Mouse (Mus musculus) fibroblast of lung, adult 2 months (primary cell): Measurements from ENCODE around the gene E030018B13Rik.

Source experiments
- DNase-seq: peaks from one replicate; pipeline ENCODE4 v3.0.0-alpha.2; 2011; ENCODE audit warnings: low read depth

The E030018B13Rik gene

GRCm38 (mm10) chr7:63917693-63918092 lies 1.0 kb downstream of the E030018B13Rik start:
- no peak for DNase-seq

GRCm38 (mm10) chr7:63918771-63919768 lies 2.4 kb downstream of the E030018B13Rik start:
- DNase-seq, result no peak

DNA sequence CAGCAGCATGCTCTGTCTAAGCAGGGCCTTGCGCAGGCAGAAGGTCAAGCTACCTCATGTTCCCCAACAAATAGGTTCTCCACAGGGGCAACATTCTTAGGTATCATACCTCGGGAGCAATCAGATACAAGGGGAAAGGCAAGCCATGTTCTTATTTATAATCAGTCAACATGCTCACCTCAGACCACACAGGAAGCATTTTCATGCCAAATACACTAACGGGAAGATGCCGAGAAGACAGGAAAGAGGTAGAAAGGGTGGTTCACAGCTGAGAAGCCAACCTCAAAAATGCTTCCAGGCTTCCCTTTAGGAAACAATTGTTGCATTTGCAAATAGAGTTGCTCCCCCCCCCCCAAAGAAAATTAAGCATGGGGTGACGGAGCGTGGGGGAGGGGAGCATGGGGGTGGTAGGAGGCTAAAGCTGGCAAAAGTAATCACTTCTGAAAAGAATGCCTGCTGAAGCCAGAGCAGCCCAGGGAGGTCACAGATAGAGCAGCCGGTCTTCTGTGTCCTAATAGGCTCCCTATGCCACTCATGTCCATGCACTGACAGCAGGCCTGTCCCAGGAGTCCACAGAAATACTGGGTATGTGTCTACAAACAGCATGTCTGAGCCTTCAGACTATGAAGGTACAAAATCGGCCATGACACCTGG lies 5.4 kb downstream of the E030018B13Rik start:
- DNase-seq, result no peak

DNA sequence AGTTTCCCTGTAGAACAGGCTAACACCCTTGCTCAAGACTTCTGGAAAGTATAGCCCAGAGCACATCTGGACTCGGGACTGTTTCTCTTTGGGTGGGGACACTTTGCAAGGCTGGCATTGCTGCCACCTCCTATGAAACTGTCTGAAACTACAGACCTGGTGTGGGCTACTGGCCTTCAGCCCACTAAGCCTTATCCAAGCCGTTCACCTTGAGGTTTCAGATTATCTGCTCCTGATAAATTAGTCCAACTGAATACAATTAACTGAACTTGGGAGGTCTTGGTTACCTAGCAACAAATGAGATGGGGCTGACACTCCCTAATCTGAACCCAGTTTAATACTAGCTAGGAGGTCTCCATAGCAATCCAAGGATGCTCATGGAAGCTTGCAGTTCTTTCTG lies 5.9 kb downstream of the E030018B13Rik start:
- no peak for DNase-seq

DNA sequence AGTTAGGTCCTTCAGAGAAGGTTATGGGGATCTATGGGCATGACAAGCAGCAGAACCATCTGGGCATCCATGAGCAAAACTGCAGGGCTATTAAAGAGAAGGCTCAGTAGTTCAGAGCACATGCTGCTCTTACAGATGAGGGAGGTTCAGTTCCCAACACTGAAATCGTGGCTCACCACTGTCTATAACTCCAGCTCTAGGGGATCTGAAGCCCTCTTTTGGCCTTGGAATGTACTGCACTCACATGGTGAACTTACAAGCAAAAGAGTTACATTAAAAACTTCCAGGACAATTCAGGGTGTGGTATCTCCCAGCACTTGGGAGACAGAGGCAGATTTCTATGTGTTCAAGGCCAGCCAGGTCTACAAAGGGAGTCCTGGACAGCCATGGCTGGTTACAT lies 6.3 kb downstream of the E030018B13Rik start:
- DNase-seq, result no peak

DNA sequence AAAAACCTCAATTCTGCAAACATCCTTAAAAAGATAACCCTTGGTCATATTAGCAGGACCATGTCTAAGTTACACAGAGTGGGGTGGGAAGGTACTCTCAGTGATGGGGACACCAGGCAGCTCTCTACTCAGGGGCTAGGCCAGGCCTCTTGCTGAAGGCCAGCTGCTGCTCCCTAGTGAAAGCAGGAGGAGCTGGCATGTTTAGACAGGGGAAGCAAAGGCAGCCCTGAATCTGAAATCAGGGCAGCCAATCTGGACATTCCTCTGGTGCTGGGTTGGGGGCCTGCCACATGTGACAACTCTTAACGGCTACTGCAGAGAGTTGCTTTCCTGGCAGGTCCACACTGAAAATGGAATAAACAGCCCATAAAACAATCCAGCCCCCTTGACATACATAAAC lies 7.5 kb downstream of the E030018B13Rik start:
- no peak for DNase-seq

DNA sequence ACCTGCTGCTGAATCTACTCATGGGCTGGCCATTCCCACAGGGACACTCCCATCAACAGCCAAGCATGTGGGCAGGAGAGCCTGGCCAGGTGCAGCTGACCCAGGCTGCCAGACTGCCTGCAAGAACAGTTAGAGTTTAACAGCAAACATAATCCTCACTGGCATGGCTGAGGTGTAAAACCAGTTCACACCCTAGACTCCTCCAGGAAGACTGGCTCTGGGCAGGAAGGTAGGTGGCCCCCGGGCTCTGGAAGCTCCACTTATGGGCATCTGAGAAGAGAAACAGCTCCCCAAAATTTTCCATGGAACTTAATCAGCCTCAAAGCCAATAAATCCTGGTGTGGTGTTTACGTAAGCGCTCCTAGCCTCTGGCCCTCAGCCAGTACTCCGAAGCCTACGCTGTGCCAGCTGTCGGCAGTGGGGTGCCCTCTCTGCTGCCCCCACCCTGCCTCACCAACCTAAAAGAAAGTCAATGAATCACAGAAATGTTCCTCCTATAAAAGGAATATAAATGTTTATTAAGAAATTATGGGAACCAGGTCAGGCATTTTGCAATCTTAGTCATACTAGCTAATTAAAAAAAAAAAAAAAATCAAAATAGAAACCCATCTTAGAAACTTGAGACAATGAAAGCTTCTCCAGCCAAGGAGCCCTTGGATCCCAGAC lies 8.2 kb downstream of the E030018B13Rik start:
- DNase-seq, result peak; percentile 87

DNA sequence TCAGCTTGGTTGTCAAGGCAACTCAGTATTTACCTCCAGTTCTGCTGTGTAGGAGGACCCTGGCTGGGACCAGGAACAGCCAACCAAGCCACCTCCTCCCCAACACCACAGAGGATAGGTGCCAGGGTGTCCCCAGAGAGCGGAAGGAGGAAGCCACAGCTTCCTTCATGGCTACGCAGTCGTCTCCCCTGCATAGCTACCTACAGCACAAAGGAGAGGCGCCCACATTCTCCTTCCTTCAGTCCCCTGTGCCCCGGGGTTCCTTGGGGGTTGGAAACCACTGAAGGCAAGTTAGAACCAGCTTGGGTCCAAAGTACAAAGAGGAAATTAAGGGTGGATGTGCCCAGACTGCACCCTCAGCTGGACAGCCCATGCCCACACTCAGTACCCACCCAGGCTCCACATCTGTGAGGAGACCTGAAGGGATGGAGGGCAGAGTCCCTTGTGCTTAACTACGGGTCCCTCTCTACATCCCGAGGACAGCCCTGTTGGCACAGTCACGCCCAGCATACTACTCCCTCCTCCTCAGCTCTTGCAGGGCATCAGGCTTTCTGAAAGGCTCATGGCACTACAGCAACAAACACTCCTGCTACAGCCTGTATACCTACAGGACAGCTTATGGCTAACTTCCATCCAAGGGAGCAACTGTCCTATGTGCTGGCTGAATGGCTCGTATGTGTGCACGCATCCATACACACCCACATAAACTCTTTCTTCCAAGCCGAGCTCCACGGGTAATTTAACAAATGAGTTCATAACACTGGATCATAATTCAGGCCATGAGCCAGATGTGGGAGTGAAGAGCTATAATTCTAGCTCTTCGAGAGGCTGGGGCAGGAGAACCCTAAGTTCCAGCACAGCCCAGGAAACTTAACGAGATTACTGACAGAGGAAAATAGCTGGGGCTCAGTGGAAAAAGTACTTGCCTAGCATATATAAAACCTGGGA lies 9.0 kb downstream of the E030018B13Rik start:
- DNase-seq, result no peak

- DNase-seq, result no peak
These were observed 9.8 kb downstream of the E030018B13Rik start for GRCm38 (mm10) chr7:63926492-63926891.

DNA sequence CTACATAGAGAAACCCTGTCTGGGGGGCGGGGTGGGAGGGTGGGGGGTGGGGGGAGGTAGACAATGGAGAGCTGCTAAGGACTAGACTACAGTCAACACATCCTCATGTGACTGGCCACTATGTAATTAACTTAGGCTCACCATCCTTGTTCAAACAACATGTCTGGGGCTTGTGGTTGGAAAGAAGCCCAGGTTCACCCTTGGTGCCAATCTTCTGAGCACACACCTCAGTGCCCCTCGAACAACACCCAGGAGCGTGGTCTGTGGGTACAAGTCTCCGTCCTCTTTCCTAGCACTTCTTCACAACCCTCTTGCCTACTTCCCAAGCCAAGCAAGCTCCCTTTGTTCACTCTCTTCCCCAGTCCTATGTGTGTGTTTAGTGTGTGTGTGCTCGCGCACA lies 10.5 kb downstream of the E030018B13Rik start:
- no peak for DNase-seq

DNA sequence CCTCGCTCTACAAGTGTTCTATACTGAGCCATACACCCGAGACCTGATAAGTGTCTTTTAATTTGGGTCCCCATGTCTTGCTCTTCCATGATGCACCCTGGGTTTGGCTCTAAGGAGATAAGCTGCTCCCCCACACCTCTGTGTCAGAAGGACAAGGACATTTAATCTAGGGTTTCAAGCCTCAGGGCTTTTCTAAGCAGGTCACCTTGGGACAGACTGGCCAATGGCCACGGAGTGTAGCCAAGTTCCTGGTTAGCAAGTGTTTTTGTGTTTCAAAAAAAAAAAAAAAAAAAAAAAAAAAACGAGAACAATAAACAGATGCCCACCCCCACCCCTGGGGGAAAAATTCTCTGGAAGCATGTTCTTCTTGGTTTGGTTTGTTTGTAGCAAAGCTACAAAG lies 12.4 kb downstream of the E030018B13Rik start:
- DNase-seq, result no peak

DNA sequence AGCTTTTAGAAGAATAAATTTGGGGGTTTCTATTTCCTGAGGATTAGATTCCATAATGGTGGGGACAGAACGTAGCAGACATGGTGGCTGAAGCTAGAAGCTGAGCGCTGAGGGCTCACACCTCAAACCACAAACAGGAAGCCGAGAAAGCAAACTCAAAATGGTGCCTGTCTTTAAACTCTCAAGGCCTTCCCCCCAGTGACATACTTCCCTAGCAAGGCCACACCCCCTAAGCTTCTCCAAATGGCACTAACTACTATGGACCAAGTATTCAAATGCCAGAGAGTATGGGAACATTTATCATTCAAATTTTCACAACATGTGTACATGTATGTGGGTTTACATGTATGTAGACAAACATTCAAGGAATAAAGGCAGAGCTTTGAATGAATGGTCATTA lies 13.5 kb downstream of the E030018B13Rik start:
- DNase-seq, result no peak

- DNase-seq, result no peak
These were observed 14.1 kb downstream of the E030018B13Rik start for GRCm38 (mm10) chr7:63930766-63931165.

DNA sequence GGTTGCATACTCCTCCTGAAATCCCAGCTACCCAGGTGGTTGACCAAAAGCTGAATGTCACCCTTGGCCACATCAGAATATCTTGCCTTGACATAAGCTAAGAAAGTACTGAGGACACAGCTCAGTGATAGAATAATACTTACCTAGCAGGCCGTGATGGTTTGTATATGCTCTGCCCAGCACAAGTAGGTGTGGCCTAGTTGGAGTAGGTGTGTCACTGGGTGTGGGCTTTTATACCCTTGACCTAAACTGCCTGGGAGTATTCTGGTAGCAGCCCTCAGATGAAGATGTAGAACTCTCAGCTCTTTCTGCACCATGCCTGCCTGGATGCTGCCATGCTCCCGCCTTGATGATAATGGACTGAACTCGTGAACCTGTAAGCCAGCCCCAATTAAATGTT lies 15.8 kb downstream of the E030018B13Rik start:
- DNase-seq, result no peak

- DNase-seq, result no peak
These were observed 17.2 kb downstream of the E030018B13Rik start for GRCm38 (mm10) chr7:63933905-63934304.

DNA sequence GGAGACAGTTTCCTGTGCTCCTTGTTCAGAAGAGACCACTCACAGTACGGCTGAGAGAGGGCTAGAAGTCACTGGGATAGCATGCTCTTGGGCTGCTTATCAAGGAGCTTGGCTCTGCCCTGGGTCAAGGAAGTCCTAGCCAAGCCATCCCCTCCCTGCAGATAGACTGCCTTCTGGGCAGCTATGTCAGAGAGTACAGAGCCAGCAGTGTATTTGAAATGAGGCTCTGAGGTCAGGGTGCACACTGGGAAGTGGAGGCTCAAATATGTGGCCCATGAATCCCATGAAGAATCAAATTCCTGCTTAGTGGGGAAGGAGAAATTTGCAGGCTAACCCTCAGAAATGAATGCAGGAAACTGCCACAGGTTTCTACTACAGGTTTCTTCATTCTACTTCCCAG lies 17.9 kb downstream of the E030018B13Rik start:
- DNase-seq, result no peak

GRCm38 (mm10) chr7:63935809-63936187 lies 19.1 kb downstream of the E030018B13Rik start:
- DNase-seq, result no peak

DNA sequence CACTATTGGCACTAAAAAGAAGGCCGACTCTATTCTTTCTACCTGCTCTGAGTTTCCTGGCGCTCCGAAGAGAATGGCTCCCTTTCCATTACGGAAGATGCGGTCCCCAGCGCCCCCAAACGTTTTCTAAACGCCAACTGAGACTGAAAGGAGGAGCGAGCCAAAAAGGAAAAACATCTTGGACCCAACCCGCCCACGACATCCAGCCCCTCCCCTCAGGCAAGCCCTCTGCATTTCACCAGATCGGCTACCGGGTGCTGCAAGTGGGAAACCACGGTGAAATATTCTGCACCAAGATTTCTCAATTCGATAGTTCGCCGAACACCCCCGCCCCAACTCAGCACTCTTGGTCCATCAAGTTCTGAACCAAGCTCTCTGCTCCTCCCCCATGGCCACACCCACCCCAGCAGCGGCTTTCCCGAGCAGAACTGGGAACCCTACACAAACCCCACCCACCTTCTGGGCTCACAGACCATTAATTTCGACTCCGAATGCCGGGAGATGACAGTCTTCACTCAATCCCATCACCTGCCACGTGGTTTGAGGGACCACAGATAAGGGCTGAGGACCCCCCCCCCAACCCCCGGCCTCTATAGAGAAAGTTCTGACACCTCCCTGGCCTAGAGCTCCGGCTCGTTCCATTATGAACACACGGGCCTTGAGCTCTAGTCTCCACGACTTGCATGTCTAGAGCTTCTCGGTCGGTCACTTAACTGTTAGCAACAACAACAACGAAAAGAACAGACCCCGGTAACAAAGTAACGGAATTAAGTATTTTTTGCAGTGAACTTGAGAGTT lies 19.7 kb downstream of the E030018B13Rik start:
- DNase-seq, result peak; percentile 72

DNA sequence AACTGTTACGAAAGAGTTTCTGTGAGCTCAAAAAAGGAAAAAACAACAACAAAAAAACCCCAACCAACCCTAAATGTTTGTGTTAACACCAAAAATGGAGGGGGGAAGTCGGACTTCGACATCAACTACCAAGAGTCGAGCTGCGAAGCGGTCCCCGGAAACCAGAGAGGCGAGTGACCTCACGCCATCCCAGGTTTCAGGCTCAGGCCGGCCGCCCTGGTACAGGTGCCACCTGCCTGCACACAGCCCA lies 20.3 kb downstream of the E030018B13Rik start:
- no peak for DNase-seq

DNA sequence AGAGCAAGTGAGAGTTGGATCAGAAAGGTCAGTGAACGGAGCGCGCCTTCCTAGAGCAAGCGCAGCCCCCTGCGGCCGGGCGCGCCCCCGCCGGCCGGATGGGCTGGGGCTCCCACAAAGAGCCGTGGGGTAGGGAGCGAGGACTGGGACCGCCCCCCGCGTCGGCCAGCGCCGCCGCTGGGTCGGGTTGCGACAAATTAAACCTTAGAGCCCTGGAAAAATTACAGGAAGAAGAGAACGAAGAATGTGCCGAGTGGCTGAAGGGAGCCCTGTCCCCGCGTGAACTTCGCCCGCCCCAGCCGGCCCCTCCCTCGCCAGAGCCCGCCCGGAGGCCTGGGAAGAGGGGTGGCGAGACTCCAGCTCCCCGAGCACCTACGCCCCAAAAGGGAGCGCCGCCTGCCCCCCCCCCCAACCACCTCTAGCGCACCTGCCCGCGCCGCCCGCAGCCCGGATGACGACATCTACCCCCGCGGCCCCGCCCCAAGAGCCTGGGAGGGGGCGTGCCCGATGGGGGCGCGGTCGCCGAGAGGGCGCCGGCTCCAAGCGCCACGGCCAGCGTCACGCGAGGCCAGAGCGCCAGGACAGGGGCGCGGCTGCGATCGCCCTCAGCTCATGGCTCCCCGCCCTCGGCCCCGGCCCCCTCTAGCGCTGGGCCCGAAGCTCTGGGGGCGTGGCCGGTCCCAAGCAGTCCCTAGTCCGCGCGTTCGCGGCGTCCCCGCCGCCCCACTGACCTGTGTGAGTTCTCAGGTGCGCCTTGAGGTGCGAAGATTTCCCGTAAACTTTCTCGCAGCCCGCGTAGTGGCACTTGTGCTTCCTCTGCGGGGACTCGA lies 20.8 kb downstream of the E030018B13Rik start:
- no peak for DNase-seq
